Mouse (Mus musculus): ENCODE results near the gene Nprl2.

The Nprl2 gene

GRCm38 (mm10) chr9:107534408-107535202 lies 7.4 kb upstream of the Nprl2 start:
- DNase-seq: peak; percentile 78 to 80

GRCm38 (mm10) chr9:107538231-107538630 lies 3.8 kb upstream of the Nprl2 start:
- peak; percentile 85 to 91 for DNase-seq

- DNase-seq: no peak
Measured at GRCm38 (mm10) chr9:107538711-107539110, 3.3 kb upstream of the Nprl2 start.

GRCm38 (mm10) chr9:107539940-107540339 lies 2.1 kb upstream of the Nprl2 start:
- no peak for DNase-seq

GRCm38 (mm10) chr9:107540420-107540819 lies 1.6 kb upstream of the Nprl2 start:
- no peak for DNase-seq

- DNase-seq: no peak
Measured at GRCm38 (mm10) chr9:107541005-107541404, 1.0 kb upstream of the Nprl2 start.

- no peak for DNase-seq
Measured at GRCm38 (mm10) chr9:107542352-107542686, 293 bp downstream of the Nprl2 start.

GRCm38 (mm10) chr9:107542721-107543120 lies 695 bp downstream of the Nprl2 start:
- DNase-seq: no peak

- no peak for DNase-seq
Measured at GRCm38 (mm10) chr9:107543299-107543698, 1.3 kb downstream of the Nprl2 start.

- DNase-seq: no peak
Measured at GRCm38 (mm10) chr9:107544196-107544700, 2.2 kb downstream of the Nprl2 start.

GRCm38 (mm10) chr9:107544729-107545128 lies 2.7 kb downstream of the Nprl2 start:
- no peak for DNase-seq

- no peak for DNase-seq
Measured at GRCm38 (mm10) chr9:107545199-107545598, 3.2 kb downstream of the Nprl2 start.

- DNase-seq: peak; percentile 89 to 94
Measured at GRCm38 (mm10) chr9:107545602-107546001, 3.6 kb downstream of the Nprl2 start.

- DNase-seq: peak; percentile 80 to 82
Measured at GRCm38 (mm10) chr9:107547026-107547425, 5.0 kb downstream of the Nprl2 start, which contains the start of gene Zmynd10. TSS of gene Zmynd10 (plus strand) at chr9:107547298.

GRCm38 (mm10) chr9:107547957-107548356 lies 5.9 kb downstream of the Nprl2 start:
- no peak for DNase-seq

- DNase-seq: no peak
Measured at GRCm38 (mm10) chr9:107548820-107549219, 6.8 kb downstream of the Nprl2 start.

- no peak for DNase-seq
Measured at GRCm38 (mm10) chr9:107549297-107550074, 7.5 kb downstream of the Nprl2 start.

GRCm38 (mm10) chr9:107550491-107551116 lies 8.6 kb downstream of the Nprl2 start:
- DNase-seq: no peak

- DNase-seq: peak; percentile 46 to 48
Measured at GRCm38 (mm10) chr9:107551117-107551889, 9.3 kb downstream of the Nprl2 start, which contains the start of gene Rassf1. TSS of gene Rassf1 (plus strand) at chr9:107551555.

- no peak for DNase-seq
Measured at GRCm38 (mm10) chr9:107551890-107552355, 9.9 kb downstream of the Nprl2 start.

- no peak for DNase-seq
Measured at GRCm38 (mm10) chr9:107552690-107553393, 10.8 kb downstream of the Nprl2 start.

All from cerebellum, postnatal 10 days (tissue).